Mouse (Mus musculus) urinary bladder, postnatal 25 days (tissue): ENCODE measurements around the gene Rbpjl.
A peak's percentile ranks its signal among the peaks of the same experiment; 100 is the strongest.

ENCODE experiments used
- DNase-seq: peaks from one replicate; pipeline ENCODE4 v3.0.0; 2022; ENCODE audit warnings: low spot score

Gene Rbpjl

DNA sequence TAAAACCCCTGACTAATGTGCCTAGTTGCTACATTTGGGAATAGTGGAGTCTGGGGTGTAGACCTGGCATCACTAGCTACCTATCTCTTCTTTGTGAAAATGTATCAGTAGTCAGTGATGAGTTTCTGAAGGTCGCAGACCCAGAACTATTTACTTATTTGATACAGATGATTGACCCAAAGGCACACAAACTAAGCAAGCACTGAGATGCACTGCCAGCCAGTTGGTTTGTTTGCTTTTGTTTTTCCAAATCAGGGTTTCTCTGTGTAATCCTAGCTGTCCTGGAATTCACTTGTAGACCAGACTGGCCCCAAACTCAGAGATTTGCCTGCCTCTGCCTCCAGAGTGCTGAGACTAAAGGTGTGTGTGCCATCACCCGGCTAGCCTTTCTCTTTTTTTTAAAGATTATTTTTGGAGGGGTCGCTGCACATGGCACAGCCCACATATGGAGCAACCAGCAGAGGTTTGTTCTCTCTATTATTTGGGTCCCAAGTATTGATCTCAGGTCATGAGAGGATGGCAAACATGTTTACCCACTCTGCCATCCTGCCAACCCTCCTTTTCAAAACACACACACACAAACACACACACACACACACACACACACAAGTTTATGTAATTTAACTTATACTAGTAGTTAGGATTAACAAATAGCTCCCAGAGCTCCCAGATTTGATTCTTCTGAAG is 42.6 kb downstream of the Rbpjl start:
- no peak for DNase-seq

DNA sequence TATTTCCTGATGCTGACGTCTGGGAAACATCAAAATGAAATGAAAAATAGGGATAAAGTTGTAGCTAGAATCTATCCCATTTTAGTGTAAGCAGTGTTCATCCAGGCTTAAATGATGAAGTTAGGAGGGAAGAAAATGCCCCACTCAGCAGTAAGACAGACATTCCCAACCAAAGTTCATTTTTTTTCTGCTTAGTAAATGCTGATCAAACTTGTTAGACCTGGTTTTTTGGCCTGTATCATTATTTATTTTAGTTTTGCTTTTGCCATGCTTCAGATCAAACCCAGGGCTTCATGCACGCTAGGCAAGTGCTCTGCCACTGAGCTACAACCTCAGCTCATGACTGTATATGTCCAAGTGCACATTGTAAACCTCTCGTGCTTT is 43.1 kb downstream of the Rbpjl start:
- no peak for DNase-seq

DNA sequence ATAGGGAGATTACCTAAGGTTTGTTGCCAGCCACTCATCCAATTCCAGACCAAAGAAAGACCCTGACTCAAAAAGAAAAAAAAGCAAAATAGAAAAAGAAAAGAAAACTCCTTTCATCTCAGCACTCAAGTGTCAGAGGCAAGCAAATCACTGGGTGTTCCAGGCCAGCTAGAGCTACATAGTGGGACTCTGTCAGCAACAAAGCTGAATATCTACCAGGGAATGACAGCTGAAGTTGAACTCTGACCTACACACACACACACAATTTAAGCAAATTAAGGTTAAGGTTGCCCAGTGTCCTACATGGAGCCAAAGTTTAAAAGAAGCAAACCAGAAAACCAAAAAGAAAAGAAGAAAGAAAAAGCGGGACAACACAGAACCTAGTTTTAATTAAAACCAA is 45.2 kb downstream of the Rbpjl start:
- no peak for DNase-seq

DNA sequence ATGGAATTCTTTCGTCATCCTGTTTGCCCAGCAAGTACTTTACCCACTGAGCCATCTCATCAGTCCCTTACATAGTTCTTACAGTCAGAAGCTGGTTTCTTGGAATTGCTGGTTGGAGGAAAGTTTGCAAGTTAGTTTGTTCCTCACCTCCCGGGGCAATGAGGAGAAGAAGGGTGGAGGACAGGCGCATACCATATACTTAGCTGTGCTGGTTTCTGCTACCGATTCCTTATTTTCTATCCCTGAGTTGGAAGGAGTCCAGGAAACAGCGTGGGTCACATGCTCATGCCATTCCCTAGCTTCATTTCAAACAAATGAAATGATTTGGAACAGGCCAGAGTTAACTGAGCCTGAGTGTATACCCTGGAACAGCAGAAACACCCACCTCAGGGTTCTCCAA is 46.0 kb downstream of the Rbpjl start:
- no peak for DNase-seq

DNA sequence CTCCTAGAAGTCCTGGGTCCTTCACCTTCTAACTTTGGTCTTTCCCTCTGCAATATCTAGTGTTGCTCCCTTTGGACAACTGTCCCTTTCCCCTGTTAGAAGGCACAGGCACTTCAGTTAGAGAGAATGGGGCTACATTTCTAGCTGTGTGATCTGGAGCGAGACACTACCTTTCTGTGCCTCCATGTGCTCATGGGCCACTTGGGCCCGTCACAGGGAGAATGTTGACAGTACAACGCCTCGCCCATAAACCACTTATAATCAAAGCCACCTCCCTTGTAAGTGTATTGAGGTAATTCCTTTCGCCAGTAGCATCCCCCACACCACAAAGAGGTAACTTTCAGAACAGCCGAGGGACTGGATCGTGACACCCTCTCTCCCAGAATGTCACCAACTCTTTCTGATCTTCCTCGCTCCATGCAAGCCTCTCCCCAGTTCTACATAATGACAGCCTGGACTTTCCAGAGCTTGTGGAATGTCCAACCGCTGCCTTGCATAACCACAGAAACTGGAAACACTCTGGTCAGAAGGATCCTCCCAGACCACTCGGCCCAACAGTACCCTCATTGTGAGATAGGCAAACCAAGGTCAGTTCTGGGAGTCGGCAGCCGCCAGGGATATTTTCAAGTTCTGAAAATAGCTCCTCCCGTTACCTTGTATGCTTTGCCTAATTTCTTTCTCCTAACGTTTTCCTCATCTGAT is 46.6 kb downstream of the Rbpjl start:
- no peak for DNase-seq

DNA sequence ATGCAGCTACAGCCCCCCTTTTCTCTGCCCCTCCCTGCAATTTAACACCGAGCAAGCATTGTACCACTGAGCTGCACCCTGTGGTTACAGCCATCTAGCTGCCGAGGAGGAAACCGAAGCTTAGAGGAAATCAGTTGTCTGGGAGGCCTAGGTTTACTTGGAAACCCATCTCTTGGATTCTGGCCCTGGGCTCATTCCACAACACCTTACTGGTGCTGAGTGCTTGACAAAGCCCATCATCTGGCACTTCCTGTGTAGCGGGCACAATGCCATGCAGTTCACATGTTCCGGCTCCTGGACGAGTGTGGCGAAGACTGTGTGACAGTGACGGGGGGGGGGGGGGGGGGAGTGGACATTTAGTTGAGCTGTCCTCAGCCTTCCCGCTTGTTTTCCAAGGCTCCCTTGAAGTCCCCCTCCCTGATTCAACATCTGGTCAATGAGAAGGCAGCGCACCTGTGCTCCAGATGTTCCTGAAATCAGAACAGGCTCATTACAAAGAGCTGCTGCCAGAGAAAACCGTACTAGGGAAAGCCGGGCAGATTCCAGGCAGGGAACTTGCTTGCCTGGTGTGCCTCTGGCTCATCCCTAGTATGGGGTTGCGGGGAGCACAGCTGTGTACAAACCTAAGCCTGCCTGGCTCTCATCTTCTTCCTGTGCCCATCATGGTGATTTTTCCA is 49.2 kb downstream of the Rbpjl start:
- DNase-seq = no peak

DNA sequence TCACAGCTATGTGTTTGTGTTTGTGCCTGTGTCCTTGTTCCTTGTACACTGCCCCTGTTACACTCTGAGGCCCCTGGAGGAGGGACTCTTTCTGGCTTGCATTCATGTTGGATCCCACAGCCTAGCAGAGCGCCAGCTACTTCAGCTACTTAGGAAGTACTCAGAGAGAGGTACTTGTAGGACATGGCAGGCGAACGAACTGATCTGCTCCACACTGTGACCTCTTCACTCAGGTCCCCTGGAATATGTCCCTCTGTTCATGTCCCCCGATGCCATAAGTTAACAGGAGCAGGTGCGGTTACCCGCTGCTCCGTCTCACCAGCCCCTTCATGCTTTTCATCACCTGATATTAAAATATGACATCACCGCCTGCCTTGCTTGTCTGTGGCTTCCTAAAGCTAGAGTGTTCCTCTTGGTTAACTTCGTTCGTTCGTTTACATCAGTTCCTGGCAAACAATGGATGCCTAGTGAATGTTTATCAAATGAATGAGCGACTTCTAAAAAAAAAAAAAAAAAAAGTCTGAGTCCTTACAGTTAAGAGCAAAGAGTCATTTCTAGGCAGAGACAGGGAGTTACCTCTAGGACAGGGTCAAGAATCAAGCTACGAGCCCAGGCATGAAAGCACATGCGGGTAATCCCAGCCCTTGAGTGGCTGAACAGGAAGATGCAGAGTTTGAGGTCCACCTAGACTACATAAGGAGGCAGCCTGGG is 50.3 kb downstream of the Rbpjl start:
- no peak for DNase-seq

DNA sequence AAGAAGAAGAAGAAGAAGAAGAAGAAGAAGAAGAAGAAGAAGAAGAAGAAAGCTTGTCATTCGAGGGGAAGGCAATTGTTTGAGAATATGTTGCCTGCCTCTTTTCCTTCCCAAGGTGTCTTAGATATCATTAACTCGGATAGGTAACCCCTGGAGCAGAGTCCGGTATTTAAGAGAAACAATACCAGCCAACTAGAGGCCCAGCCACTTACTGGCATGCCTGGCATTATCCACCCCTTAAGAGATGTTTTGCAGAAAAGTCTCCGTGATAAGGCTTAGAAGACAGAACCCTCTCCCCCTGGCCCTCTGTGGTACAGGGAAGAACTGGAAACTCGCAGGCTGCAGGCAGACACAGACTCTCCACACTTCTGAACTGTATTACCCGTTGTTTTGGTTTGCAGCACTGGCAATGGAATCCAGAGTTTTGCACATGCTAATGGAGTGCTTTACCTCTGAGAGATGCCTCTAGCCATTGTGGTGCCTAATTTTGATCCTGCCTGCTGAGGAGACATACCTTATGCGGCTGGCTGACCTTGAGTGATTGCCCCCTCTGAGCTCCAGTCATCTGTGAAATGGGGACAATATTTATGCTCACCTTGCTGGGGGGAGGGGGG is 51.1 kb downstream of the Rbpjl start:
- DNase-seq = no peak

DNA sequence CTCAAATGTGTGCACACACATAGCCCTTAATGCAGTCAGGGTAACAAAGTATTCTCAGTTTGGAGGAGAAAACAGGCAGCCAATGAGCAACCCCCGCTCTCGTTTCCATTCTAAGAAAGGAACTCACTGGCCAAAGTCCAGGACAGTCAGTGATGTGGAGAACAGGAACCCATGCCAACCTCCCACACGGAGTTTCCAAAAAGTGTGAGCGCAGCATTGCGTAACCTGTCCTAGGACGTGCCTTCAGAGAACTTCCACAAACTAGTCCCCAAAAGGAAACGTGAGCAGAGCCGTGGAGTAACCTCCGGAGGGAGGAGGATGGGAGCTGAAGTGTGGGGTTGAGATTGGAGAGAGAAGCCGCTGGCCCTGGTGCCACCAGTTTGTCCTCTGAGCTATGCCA is 51.9 kb downstream of the Rbpjl start:
- DNase-seq = no peak

DNA sequence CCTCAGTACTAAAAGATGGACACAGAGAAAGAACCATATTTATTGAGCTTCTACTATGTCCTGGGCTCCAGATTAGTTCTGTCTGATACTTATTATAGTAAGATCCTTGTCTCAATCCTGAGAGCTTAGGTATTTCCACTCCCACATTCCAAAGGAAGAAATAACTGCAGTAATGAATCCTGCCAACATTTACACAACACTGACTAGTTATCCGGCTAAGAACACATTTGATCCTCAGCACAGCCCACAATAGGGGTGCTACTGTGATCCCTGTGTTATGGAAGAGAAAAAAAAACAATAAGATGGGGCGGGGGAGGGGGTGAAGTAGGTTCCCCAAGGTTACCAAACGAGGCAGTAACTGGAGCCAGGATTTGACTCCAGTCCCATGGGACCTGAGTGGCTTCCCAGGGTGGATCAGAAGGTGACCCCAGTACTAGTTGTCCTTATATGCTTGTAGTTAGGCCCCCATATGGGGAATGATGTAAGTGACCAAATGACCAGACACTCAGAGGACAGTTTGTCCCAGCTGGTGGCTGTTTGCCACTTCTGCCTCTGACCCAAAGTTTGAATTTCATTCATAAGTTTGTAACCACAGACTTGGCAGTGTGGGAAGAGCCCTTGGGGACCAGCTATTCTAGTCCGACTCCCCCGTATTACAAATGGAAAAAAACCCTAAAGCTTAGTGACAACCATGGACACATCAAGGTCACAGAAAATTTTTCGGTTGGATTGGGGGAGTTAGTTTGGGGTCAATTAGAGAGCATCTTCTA is 52.7 kb downstream of the Rbpjl start:
- no peak for DNase-seq

DNA sequence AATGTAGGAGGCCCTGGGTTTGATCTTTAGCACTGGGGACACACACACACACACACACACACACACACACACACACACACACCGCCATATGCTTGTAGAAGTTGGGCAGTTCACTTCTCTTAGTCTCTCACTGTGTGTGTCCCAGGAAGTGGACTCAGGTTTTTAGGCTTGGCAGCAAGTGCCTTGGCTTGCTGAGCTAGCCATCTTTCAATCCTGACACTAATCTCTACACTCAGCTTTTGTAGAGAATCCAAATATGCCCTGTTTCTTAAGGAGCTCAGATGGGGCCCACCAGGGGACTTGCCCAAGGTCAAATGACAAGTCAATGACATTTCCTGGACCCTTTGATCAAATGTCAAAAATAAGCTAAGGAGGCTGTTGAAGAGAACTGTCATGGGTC is 53.5 kb downstream of the Rbpjl start:
- no peak for DNase-seq

DNA sequence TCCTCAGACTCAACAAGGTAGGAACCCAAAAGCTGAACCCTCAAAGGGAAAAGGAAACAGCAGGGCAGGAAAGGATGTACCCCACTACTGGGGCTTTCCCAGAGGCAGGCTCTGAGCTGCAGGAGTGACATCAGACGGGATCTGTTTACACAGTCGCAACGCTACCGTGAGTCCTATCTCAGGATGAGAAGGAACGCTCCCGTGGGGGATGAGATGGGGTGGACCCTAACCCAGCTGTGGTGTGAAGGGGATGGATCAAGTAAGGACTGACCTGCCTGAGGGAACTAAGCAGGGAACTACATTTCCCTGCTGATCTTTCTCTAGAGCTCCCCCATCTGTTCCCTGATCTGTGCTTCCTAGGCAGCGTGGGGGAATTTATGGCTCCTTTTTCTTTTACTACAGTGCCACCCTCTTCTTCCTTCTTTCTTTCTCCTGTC is 53.9 kb downstream of the Rbpjl start, which contains the start of gene Sys1:
TSS of gene Sys1 (plus strand) at position 101 of the 437 bp plus-strand sequence.
- no peak for DNase-seq

DNA sequence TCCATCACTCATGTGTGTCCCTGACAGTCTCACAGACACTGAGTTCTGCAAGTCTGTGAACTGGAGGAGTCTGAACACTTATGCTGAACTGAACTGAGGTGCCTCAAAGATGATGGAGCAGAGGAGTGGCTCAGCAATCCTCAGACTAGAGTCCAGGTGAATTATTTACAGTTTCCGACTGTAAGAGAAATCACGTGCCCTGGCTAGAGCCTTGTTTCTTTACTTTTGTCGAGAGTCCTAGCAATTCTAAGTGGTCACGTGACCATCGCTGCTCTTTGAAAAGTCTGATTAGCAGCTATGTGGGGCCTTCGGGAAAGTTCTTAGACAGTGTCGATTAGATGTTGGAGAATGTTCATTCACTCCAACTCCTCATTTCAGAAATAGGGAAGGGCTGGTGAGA is 55.0 kb downstream of the Rbpjl start:
- DNase-seq = no peak

DNA sequence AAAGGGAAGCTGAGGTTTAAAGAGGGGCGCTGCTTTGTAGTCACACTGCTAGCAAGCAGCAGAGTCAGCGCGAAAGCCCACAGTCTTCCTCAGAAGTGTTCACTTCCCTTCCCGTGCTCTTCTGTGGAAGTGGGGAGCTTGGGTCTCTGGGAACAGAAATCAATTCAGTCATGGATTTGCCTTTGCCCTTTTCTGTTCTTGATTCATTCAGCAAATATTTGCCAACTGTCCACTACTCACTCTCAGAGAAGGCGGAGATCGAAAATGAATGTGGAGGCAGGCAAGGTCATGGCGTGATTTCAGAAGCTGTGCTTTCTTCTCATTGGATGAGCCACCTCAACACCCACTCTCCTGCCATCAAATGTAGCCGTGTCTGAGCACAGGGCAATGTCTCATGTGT is 55.6 kb downstream of the Rbpjl start:
- no peak for DNase-seq

DNA sequence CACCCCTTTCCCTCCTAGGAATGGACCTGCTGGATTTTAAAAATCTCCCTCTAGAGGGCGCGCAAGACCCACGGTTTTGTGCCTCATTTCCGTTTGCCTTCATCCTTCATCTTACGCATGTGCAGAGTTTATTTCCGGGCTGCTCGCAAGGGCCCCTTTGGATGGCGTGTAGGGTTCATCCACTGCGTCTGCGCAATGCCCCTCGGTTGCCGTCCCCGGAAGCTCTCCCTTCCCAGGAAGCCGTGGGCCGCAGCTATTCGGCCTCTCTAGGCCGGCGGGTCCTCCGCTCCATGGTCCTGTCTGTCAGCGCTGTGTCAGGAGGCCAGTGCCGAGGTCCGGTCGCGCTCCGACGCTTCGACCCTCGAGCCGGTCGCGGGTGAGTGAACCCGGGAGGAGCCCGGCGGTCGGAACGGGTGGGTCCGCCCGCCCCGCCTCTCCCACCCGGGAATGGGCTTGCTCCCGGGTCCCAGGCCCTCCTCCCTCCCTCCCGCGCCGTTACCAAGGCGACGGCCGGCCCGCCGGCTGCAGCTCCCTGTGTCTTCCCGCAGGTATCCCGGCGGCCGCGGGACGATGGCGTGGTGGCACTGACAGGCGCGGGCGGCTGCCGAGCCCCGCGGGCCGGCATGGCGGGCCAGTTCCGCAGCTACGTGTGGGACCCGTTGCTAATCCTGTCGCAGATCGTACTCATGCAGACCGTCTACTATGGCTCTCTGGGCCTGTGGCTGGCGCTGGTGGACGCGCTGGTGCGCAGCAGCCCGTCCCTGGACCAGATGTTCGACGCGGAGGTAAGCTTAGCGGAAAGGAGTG is 58.0 kb downstream of the Rbpjl start, which contains the start of gene Gm20458:
TSS of gene Gm20458 (plus strand) at position 223 of the 807 bp plus-strand sequence.
- peak; percentile 89 for DNase-seq
